Mouse (Mus musculus): ENCODE data around the gene Csrp1.

Gene Csrp1

GRCm38 (mm10) chr1:135731393-135731792 lies 11.5 kb downstream of the Csrp1 start:
- in situ Hi-C loops (cut with MboI, MseI): no loop called here

DNA sequence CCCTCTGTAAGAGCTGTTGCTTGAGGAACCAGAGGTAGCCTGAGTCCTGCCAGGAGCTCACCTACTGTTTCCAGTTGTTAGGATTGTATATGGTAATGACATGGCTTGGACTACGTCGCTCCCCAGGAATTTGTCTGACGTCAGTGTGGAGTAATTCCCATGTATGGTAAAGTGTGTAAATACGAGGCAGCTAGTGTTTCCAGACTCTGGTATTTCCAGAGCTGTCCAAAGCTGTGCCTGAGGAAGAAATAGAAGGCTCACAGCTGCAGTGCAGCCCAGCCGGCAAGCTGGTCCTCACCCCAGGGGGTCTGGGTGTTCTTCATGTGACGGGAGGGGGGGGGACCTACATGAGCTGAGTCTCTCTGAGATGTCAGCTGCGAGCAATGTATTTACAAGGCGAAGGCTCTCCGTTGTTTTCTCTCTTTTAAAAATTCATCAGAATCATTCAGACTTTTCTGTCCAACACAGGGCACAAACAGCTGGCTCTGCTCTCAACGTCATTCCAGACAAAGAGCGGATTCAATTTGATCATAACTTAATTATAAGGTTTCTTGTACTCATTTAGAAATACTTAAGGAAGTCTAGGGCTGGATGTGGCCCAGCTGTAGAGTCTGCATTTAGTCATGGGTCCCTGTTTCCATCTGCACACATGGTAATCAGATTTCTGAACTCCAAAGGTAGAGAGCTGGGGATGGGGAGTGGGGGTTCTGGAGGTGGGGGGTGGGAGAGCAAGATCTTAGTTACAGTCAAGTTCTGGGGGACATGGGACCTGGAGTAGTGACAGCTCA lies 12.2 kb downstream of the Csrp1 start:
- in situ Hi-C loops (cut with MboI, MseI): no loop called here

DNA sequence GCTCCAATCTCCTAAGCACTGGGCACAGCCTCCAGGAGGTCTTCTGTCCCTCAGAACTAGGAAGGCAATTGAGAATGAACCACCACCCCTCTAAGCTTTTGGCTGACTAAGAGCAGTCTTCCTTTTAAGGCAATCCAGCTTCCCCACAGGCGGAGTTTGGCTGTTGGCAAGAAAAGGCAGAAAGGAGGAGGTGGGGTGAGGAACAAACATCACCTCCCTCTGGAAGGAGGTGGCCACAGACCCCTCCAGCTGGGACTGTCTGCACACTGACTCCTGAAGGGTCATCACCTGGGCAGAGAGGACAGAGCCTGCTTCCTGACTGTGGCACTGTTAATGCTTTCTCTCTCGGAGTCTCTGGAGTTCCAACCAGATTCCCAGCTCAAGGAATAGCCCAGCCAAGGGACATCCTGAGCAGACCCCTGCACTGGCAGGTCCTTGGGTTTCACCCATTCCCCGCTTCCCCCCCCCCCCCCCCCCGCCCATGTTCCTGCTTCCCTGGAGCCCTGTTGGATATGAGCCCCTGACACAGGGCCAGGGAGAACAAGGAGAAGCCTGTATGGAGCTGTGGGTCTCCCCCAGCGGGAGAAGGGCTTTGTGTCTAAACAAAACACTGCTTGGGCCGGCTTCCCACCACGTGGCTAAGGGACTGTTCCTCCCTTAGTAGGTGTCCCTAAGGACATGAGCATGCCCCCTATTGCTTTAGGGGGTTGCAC lies 14.5 kb downstream of the Csrp1 start:
- in situ Hi-C loops (cut with MboI, MseI): no loop called here

DNA sequence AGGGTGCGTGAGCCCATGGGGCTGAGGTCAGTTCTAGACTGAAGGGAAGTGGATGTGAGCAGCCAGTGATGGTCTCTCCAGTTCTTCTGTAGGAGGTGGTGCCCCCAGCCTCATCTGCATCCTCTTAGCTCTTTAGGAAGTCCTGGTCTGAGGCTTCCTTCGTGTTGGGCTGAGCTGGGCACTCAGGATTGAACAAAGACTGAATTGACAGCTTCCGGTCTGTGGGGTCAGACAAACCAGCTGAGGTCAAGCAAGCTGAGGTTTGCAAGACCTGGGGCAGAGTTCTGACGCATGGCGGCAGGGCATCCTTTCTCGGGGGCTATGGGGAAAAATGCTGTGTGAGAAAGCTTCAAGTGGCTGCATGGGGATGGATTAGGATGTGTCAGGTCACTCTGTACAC lies 15.6 kb downstream of the Csrp1 start:
- in situ Hi-C loops (cut with MboI, MseI): no loop called here

- in situ Hi-C loops (cut with MboI, MseI): no loop called here
Observed at GRCm38 (mm10) chr1:135744987-135745386, 25.1 kb downstream of the Csrp1 start.

GRCm38 (mm10) chr1:135746248-135746647 lies 26.4 kb downstream of the Csrp1 start:
- in situ Hi-C loops (cut with MboI, MseI): no loop called here

- in situ Hi-C loops (cut with MboI, MseI): loop anchor here (5.0 kb wide), 1 partner anchor 36 kb away; no protein-coding TSS in a partner anchor
Observed at GRCm38 (mm10) chr1:135752737-135753348, 33.0 kb downstream of the Csrp1 start.

GRCm38 (mm10) chr1:135755287-135755686 lies 35.4 kb downstream of the Csrp1 start:
- in situ Hi-C loops (cut with MboI, MseI): no loop called here

GRCm38 (mm10) chr1:135755913-135756312 lies 36.1 kb downstream of the Csrp1 start:
- in situ Hi-C loops (cut with MboI, MseI): no loop called here

DNA sequence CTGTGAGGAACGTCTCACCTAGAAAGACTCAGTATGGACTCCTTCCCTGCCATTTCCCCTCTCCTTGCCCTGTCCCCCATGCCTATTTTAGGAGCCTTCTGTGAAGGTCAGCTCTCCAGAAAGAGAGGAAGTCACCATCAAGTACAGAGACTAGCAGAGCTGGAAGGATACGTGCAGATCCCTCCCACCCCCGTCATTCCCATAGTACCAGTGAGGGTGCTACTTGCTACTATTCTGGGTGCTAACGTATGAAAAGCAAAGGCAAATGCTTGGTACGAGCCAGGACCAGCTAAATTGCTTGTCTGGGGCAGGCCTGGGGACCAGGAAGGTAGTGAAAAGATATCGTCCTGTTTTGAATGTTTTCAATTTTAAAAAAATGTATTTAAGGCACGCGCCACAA lies 37.4 kb downstream of the Csrp1 start:
- in situ Hi-C loops (cut with MboI, MseI): no loop called here

DNA sequence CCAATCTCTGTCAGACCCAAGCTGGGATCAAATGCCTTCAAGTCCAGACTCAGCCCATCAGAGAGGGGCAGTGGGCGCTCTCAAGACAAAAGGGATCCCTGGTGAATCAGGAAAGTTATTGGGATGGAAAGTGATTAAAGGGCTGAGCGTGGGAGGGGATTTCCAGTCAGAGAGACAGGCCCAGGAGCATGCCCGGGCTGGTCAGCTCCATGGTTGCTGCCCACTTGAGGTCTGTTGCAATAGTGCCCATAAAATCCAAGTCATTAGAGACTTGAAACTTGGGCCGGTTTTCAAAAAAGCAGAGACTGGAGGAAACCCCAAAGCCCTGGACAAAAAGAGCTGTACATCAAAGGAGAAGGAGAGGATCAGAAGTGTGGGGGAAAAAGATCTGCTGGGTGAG lies 39.8 kb downstream of the Csrp1 start:
- in situ Hi-C loops (cut with MboI, MseI): no loop called here

- in situ Hi-C loops (cut with MboI, MseI): no loop called here
Observed at GRCm38 (mm10) chr1:135760216-135760615, 40.4 kb downstream of the Csrp1 start.

GRCm38 (mm10) chr1:135761728-135762127 lies 41.9 kb downstream of the Csrp1 start:
- in situ Hi-C loops (cut with MboI, MseI): no loop called here

DNA sequence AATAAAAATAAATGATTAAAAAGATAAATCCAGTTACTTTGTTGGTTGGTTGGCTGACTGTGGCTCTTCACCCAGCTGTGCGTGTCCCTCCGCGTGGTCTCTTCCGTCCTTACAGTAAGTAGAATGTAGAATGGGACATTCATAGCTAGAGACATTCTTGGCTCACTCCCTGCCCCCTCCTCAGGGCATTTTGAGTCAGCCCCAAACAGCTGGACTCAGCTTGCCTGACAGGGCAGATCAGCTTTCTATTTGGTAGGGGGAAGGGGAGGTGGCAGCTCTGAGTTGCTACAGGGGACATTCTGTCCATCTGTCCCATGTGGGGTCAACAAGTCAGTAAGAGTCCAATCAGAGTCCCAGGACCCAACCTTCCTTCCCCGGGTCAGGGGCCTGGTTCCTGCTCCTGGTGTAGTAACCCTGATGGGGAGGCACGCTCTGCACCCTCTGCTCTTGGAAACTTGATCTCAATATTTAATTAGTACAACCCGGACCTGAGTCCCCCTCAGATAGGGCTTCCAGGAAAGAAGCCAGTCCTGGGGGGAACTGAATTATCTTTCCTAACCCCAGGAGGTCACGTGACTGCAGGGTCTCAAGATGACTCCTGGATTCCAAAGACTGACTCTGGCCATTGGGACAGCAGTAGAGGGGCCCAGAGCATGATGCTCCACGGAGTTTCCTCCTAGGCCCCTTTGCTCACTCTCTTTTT lies 43.8 kb downstream of the Csrp1 start:
- in situ Hi-C loops (cut with MboI, MseI): no loop called here

DNA sequence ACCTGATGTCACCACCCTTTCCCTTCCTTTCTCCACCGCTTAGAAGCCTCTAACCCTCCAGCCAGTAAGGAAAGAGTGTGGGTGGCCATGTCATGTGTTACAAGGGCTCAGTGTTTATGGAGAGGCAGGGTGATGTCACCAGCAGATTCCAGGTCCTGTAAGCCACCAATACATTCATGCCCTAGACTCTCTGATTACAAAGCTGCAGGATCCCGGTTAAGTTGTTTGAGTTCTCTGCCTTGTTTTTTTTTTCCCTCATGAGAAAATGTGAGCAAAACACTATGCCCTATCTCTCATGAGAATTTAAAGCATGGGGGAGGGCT lies 44.3 kb downstream of the Csrp1 start:
- in situ Hi-C loops (cut with MboI, MseI): no loop called here

DNA sequence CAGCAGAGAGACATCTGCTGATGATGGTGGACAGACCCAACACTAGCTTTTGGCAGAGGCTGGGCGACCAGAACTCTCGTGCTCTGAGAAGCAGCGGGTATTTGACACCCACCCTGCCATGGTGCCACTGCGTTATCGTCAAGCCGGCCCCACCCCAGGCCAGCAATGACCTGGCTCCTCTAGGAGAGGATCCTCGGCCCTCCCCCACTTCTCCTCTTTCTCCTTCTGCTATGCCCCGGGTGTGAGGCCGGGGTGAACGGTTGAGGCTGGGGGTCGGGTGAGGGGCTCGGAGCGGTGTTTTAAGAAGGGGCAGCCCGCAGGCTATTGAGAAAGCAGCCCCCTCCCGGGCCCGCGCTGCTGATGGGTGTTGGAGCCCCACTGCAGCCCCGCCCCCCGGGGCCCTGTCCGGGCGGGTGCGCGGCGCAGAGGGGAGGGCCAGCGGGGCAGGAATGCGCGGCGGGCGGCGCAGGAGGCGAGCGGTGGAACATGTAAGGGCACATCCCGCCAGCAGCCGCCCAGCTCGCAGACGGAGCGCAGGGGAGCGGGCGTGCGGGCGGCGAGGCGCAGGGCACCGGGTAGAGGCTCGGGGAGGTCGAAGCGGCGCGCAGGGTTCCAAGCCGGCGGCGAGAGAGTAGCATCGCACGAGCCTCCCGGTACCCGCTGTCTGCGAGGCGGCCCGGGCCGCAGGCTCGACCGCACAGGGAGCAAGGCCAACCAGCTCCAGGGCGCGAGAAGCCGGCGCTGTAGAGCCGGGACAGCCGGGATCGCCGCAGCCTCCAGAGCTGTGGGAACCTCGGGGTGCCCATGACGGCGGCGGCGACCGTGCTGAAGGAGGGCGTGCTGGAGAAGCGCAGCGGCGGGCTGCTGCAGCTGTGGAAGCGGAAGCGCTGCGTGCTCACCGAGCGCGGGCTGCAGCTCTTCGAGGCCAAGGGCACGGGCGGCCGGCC lies 46.1 kb downstream of the Csrp1 start, which contains the start of gene Phlda3:
Gene Phlda3, plus strand, starts transcription at position 475 of the 947 bp plus-strand sequence.
- in situ Hi-C loops (cut with MboI, MseI): no loop called here

- in situ Hi-C loops (cut with MboI, MseI): no loop called here
Observed at GRCm38 (mm10) chr1:135766592-135767306, 46.9 kb downstream of the Csrp1 start.

DNA sequence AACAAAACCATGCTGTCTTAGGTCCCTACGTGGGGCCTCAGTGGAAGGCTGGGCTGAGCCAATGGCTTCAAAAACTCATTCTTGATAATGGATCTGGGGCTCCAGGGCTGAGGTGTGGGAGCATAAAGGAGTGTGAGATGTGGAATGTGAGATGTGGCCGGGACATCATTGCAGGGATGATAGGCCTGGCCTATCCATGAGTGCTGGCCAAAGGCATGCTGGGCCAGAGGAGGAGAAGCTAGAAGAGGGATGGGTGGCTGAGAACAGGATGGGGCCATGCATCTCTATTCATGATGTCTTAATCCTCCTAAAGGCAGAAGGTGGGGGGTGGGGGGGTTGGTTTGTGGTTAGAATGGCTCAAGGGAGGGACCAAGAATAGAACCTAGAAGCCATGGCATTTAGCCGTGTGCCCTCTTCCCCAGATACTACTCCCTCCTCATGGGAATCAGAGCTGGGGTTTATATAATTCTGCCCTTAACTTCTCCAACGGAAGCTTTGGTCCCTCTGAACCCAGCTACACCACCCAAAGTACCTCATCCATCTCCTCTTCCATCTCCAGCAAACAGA lies 47.5 kb downstream of the Csrp1 start:
- in situ Hi-C loops (cut with MboI, MseI): no loop called here

GRCm38 (mm10) chr1:135768400-135768799 lies 48.5 kb downstream of the Csrp1 start:
- in situ Hi-C loops (cut with MboI, MseI): no loop called here

GRCm38 (mm10) chr1:135770237-135770636 lies 50.4 kb downstream of the Csrp1 start:
- in situ Hi-C loops (cut with MboI, MseI): no loop called here
